Mouse (Mus musculus) liver, embryonic 15.5 days (tissue): ENCODE measurements around the gene Angptl2. TPM values are rescaled to one million over a fixed set of nuclear protein-coding genes. Genes with fewer than 3 reads are reported as not detected.

ENCODE experiments used
- ATAC-seq: fragments of 200-750 bp; cut with Nextera tagmentation; 2 replicates; pipeline ENCODE4 v1.8.0; 2017; ENCODE audit warnings: moderate number of reproducible peaks, mild to moderate bottlenecking, moderate library complexity; ENCODE audit not compliant: insufficient read depth
- H3K27ac ChIP-seq: fragments of 300-500 bp; sonication (generic); replicated peaks from 2 replicates; pipeline ENCODE4 v1.5.1; 2015; ENCODE audit warnings: mild to moderate bottlenecking, inconsistent platforms
- H3K27me3 ChIP-seq: fragments of 300-500 bp; sonication (generic); 2 replicates; pipeline ENCODE4 v1.6.1; 2015; ENCODE audit warnings: mild to moderate bottlenecking, inconsistent platforms
- H3K36me3 ChIP-seq: fragments of 300-500 bp; sonication (generic); replicated peaks from 2 replicates; pipeline ENCODE4 v1.6.1; 2015; ENCODE audit warnings: moderate library complexity, mild to moderate bottlenecking, inconsistent platforms
- H3K4me1 ChIP-seq: fragments of 300-500 bp; sonication (generic); replicated peaks from 2 replicates; pipeline ENCODE4 v1.6.1; 2015; ENCODE audit warnings: inconsistent platforms
- H3K4me2 ChIP-seq: fragments of 300-500 bp; sonication (generic); 2 replicates; pipeline ENCODE4 v1.6.1; 2015; ENCODE audit warnings: moderate library complexity, mild to moderate bottlenecking, inconsistent platforms
- H3K4me3 ChIP-seq: fragments of 300-500 bp; sonication (generic); replicated peaks from 2 replicates; pipeline ENCODE4 v1.5.1; 2015; ENCODE audit warnings: mild to moderate bottlenecking, inconsistent platforms
- H3K9ac ChIP-seq: fragments of 300-500 bp; sonication (generic); 2 replicates; pipeline ENCODE4 v1.6.1; 2015; ENCODE audit warnings: moderate library complexity, mild to moderate bottlenecking, inconsistent platforms
- H3K9me3 ChIP-seq: fragments of 300-500 bp; sonication (generic); replicated peaks from 2 replicates; pipeline ENCODE4 v1.6.1; 2016; ENCODE audit warnings: inconsistent platforms
- WGBS: fragments of 180-500 bp; shearing (Covaris S2); methylation state at CpG from one replicate; pipeline ENCODE4 v1.1.7; 2015; ENCODE audit warnings: mixed read lengths; ENCODE audit not compliant: insufficient replicate concordance; 5-methylcytosine and 5-hydroxymethylcytosine counted together
- polyA plus RNA-seq: library from polyadenylated mRNA; unstranded; fragments of >200 nt; fragmentation: Nextera tagmentation; extraction: Ambion mirVana; gene quantifications from 2 replicates; pipeline ENCODE4 v1.2.1, GENCODE M21; 2015

The Angptl2 gene
- polyA plus RNA-seq, 1 experiment from 2014 or later = 3.3 TPM

- H3K27me3 ChIP-seq = no peaks in the 10 kb centered on the region
- H3K9ac ChIP-seq = no peak overlapping the region
- 58% methylated on average over 4 of the region's 4 CpGs for WGBS
- no peak overlapping the region for H3K4me3 ChIP-seq
- H3K36me3 ChIP-seq = no peaks in the 10 kb centered on the region
- no peak overlapping the region for H3K4me2 ChIP-seq
- H3K27ac ChIP-seq = no peak overlapping the region
- no peaks in the 10 kb centered on the region for H3K9me3 ChIP-seq
- H3K4me1 ChIP-seq = no peaks in the 10 kb centered on the region; the same call in 1 of the 2 replicates
- no peak for ATAC-seq
Measured at GRCm38 (mm10) chr2:33272665-33273439, 57.0 kb downstream of the Angptl2 start.

GRCm38 (mm10) chr2:33274719-33275490 lies 59.0 kb downstream of the Angptl2 start:
- Histone ChIP-seq H3K4me1 (no peaks in the 10 kb centered on the region; the same call in 1 of the 2 replicates), H3K27me3 (no peaks in the 10 kb centered on the region), H3K4me3 (no peak overlapping the region), H3K36me3 (no peaks in the 10 kb centered on the region), H3K9ac (no peak overlapping the region), H3K9me3 (no peaks in the 10 kb centered on the region), H3K27ac (no peak overlapping the region), H3K4me2 (no peak overlapping the region)
- 70% methylated on average over 12 of the region's 12 CpGs for WGBS
- no peak for ATAC-seq

- no peak for ATAC-seq
- Histone ChIP-seq H3K27ac (no peak overlapping the region), H3K4me2 (no peak overlapping the region), H3K4me3 (no peak overlapping the region), H3K27me3 (no peaks in the 10 kb centered on the region), H3K9me3 (no peaks in the 10 kb centered on the region), H3K36me3 (no peaks in the 10 kb centered on the region), H3K4me1 (peaks cover 8% of the 10 kb centered on the region; the same call in 1 of the 2 replicates), H3K9ac (no peak overlapping the region)
- 71% methylated on average over 10 of the region's 10 CpGs for WGBS
Measured at GRCm38 (mm10) chr2:33279758-33280157, 63.9 kb downstream of the Angptl2 start.

- Histone ChIP-seq H3K4me1 (peaks cover 8% of the 10 kb centered on the region; the same call in 1 of the 2 replicates), H3K27ac (no peak overlapping the region), H3K4me3 (no peak overlapping the region), H3K9me3 (no peaks in the 10 kb centered on the region), H3K27me3 (no peaks in the 10 kb centered on the region), H3K9ac (no peak overlapping the region), H3K36me3 (no peaks in the 10 kb centered on the region), H3K4me2 (no peak overlapping the region)
- no peak for ATAC-seq
- 49% methylated on average over 2 of the region's 2 CpGs for WGBS
Measured at GRCm38 (mm10) chr2:33280525-33280924, 64.7 kb downstream of the Angptl2 start.

GRCm38 (mm10) chr2:33281807-33282206 lies 65.9 kb downstream of the Angptl2 start:
- Histone ChIP-seq H3K27me3 (no peaks in the 10 kb centered on the region), H3K4me3 (no peak overlapping the region)
- WGBS = 64% methylated on average over 5 of the region's 5 CpGs

GRCm38 (mm10) chr2:33282877-33283276 lies 67.0 kb downstream of the Angptl2 start:
- no peak for ATAC-seq
- Histone ChIP-seq H3K4me3 (no peak overlapping the region), H3K27me3 (no peaks in the 10 kb centered on the region), H3K4me1 (peaks cover 8% of the 10 kb centered on the region; the same call in 1 of the 2 replicates), H3K9me3 (no peaks in the 10 kb centered on the region), H3K27ac (no peak overlapping the region), H3K9ac (no peak overlapping the region), H3K4me2 (no peak overlapping the region), H3K36me3 (no peaks in the 10 kb centered on the region)
- WGBS = 47% methylated on average over 4 of the region's 4 CpGs

More at GRCm38 (mm10) chr2:33281807-33282206, 65.9 kb downstream of the Angptl2 start:
- Histone ChIP-seq H3K4me1 (peaks cover 8% of the 10 kb centered on the region; the same call in 1 of the 2 replicates), H3K36me3 (no peaks in the 10 kb centered on the region), H3K4me2 (no peak overlapping the region), H3K27ac (no peak overlapping the region), H3K9ac (no peak overlapping the region), H3K9me3 (no peaks in the 10 kb centered on the region)
- no peak for ATAC-seq

- Histone ChIP-seq H3K36me3 (no peaks in the 10 kb centered on the region), H3K4me3 (no peak overlapping the region), H3K27me3 (no peaks in the 10 kb centered on the region), H3K4me1 (peaks cover 8% of the 10 kb centered on the region; the same call in 1 of the 2 replicates), H3K9me3 (no peaks in the 10 kb centered on the region), H3K4me2 (no peak overlapping the region), H3K9ac (no peak overlapping the region), H3K27ac (peak overlapping the region; percentile 11; the same call in 1 of the 2 replicates)
- WGBS = 32% methylated on average over 2 of the region's 2 CpGs
- no peak for ATAC-seq
Measured at GRCm38 (mm10) chr2:33283674-33284073, 67.8 kb downstream of the Angptl2 start.

- H3K4me1 ChIP-seq = peaks cover 12% of the 10 kb centered on the region; the same call in 1 of the 2 replicates
- no peak overlapping the region for H3K4me2 ChIP-seq
- H3K36me3 ChIP-seq = no peaks in the 10 kb centered on the region
- H3K4me3 ChIP-seq = no peak overlapping the region
- WGBS = 75% methylated on average over 5 of the region's 5 CpGs
- no peaks in the 10 kb centered on the region for H3K27me3 ChIP-seq
- H3K9me3 ChIP-seq = no peaks in the 10 kb centered on the region
- no peak for ATAC-seq
- H3K9ac ChIP-seq = no peak overlapping the region
- no peak overlapping the region for H3K27ac ChIP-seq
Measured at GRCm38 (mm10) chr2:33288837-33289236, 73.0 kb downstream of the Angptl2 start.

- H3K9ac ChIP-seq = no peak overlapping the region
- H3K4me1 ChIP-seq = peaks cover 4% of the 10 kb centered on the region; the same call in 1 of the 2 replicates
- no peak overlapping the region for H3K4me3 ChIP-seq
- no peaks in the 10 kb centered on the region for H3K27me3 ChIP-seq
- H3K9me3 ChIP-seq = no peaks in the 10 kb centered on the region
- WGBS = 77% methylated on average over 8 of the region's 8 CpGs
- no peaks in the 10 kb centered on the region for H3K36me3 ChIP-seq
- H3K27ac ChIP-seq = no peak overlapping the region
- no peak for ATAC-seq
- H3K4me2 ChIP-seq = no peak overlapping the region
Measured at GRCm38 (mm10) chr2:33290491-33290890, 74.6 kb downstream of the Angptl2 start.

GRCm38 (mm10) chr2:33292057-33292456 lies 76.2 kb downstream of the Angptl2 start:
- Histone ChIP-seq H3K27me3 (no peaks in the 10 kb centered on the region), H3K27ac (no peak overlapping the region)
- no peak for ATAC-seq

GRCm38 (mm10) chr2:33295115-33295514 lies 79.2 kb downstream of the Angptl2 start:
- Histone ChIP-seq H3K36me3 (no peaks in the 10 kb centered on the region), H3K27me3 (no peaks in the 10 kb centered on the region), H3K4me2 (no peak overlapping the region), H3K9me3 (no peaks in the 10 kb centered on the region), H3K9ac (no peak overlapping the region), H3K4me3 (no peak overlapping the region), H3K27ac (no peak overlapping the region), H3K4me1 (peaks cover 4% of the 10 kb centered on the region; the same call in 1 of the 2 replicates)
- WGBS = 62% methylated on average over 5 of the region's 5 CpGs
- no peak for ATAC-seq

More at GRCm38 (mm10) chr2:33292057-33292456, 76.2 kb downstream of the Angptl2 start:
- peaks cover 4% of the 10 kb centered on the region; the same call in 1 of the 2 replicates for H3K4me1 ChIP-seq
- no peak overlapping the region for H3K9ac ChIP-seq
- 20% methylated on average over 2 of the region's 2 CpGs for WGBS
- no peaks in the 10 kb centered on the region for H3K9me3 ChIP-seq
- H3K36me3 ChIP-seq = no peaks in the 10 kb centered on the region
- H3K4me3 ChIP-seq = no peak overlapping the region
- H3K4me2 ChIP-seq = no peak overlapping the region
